Comparison of ENCODE assay signal across 8 mouse cellular contexts in genomic region chr12:104845707-104846106, GRCm38 (mm10). TPM values are rescaled to one million over a fixed set of nuclear protein-coding genes. Genes with fewer than 3 reads are reported as not detected.
A peak's percentile ranks its signal among the peaks of the same experiment; 100 is the strongest.
DNase-seq lines count a peak whose midpoint lies in the region; ATAC-seq lines count a peak whose summit lies in the region.
"Had no signal": no experiment of that assay in that cellular context is flagged by ENCODE, and none has a peak within 500 bp of the region (broad histone marks: within the 10 kb centered on the region; RNA-seq: fewer than 3 reads in every experiment).

No protein-coding gene starts in this region.

- H3K9me3 ChIP-seq in forebrain, embryonic 16.5 days (ENCODE audit: control insufficient read depth, low read length) = no peaks in the 10 kb centered on the region
- H3K9me3 ChIP-seq in intestine, embryonic 16.5 days (ENCODE audit: control insufficient read depth, low read length) = no peaks in the 10 kb centered on the region
- no peaks in the 10 kb centered on the region for H3K9me3 ChIP-seq in liver, embryonic 15.5 days (replicated peaks)
- no peaks in the 10 kb centered on the region for H3K9me3 ChIP-seq in stomach, embryonic 15.5 days

- DNase-seq in embryo, embryonic 10 days (ENCODE audit: low spot score) = peak; percentile 65
- no peak for DNase-seq in spleen, adult 18-20 months
- DNase-seq in T-cell, adult 2 months (ENCODE audit: low spot score) = no peak

- H3K36me3 ChIP-seq in forebrain, embryonic 16.5 days (ENCODE audit: control insufficient read depth, insufficient read depth) = no peaks in the 10 kb centered on the region
- no peaks in the 10 kb centered on the region for H3K36me3 ChIP-seq in intestine, embryonic 16.5 days (ENCODE audit: control insufficient read depth, insufficient read depth, low read length)
- H3K36me3 ChIP-seq in liver, embryonic 15.5 days (replicated peaks) = no peaks in the 10 kb centered on the region
- no peaks in the 10 kb centered on the region for H3K36me3 ChIP-seq in stomach, embryonic 15.5 days

- no peaks in the 10 kb centered on the region for H3K27me3 ChIP-seq in forebrain, embryonic 16.5 days (replicated peaks; ENCODE audit: control insufficient read depth, insufficient read depth, low read length)
- H3K27me3 ChIP-seq in intestine, embryonic 16.5 days (replicated peaks; ENCODE audit: control insufficient read depth, insufficient read depth, low read length) = no peaks in the 10 kb centered on the region
- peaks cover 15% of the 10 kb centered on the region; the same call in 1 of the 2 replicates for H3K27me3 ChIP-seq in liver, embryonic 15.5 days
- no peaks in the 10 kb centered on the region for H3K27me3 ChIP-seq in stomach, embryonic 15.5 days (replicated peaks)

- no peak for ATAC-seq in forebrain, embryonic 16.5 days
- ATAC-seq in intestine, embryonic 16.5 days = peak; percentile 87
- ATAC-seq in liver, embryonic 15.5 days (ENCODE audit: insufficient read depth) = no peak; the same call in 1 of the 2 replicates
- peak; percentile 81 for ATAC-seq in stomach, embryonic 15.5 days (ENCODE audit: insufficient read depth, low FRiP score, low read depth)

- no peak overlapping the region for H3K4me3 ChIP-seq in forebrain, embryonic 16.5 days (replicated peaks; ENCODE audit: low read length)
- peak overlapping the region; percentile 39 for H3K4me3 ChIP-seq in intestine, embryonic 16.5 days (ENCODE audit: low read length)
- H3K4me3 ChIP-seq in liver, embryonic 15.5 days (replicated peaks) = no peak overlapping the region
- H3K4me3 ChIP-seq in stomach, embryonic 15.5 days (replicated peaks) = peak overlapping the region; percentile 29
- H3K4me3 ChIP-seq: erythroblast, embryonic 14.5 days had no signal

- WGBS in forebrain, embryonic 16.5 days = 8% methylated on average over 11 of the region's 11 CpGs
- 6% methylated on average over 11 of the region's 11 CpGs for WGBS in intestine, embryonic 16.5 days
- WGBS in liver, embryonic 15.5 days (ENCODE audit: insufficient replicate concordance) = 3% methylated on average over 11 of the region's 11 CpGs
- 4% methylated on average over 11 of the region's 11 CpGs for WGBS in stomach, embryonic 15.5 days

- peak overlapping the region; percentile 5; the same call in 1 of the 2 replicates for H3K4me2 ChIP-seq in forebrain, embryonic 16.5 days (ENCODE audit: low read length)
- H3K4me2 ChIP-seq in intestine, embryonic 16.5 days (ENCODE audit: low read depth, low read length) = peak overlapping the region; percentile 57
- H3K4me2 ChIP-seq in liver, embryonic 15.5 days = peak overlapping the region; percentile 50
- H3K4me2 ChIP-seq in stomach, embryonic 15.5 days = peak overlapping the region; percentile 48

- no peaks in the 10 kb centered on the region for H3K4me1 ChIP-seq in forebrain, embryonic 16.5 days (replicated peaks; ENCODE audit: control insufficient read depth, insufficient read depth, low read length)
- H3K4me1 ChIP-seq in intestine, embryonic 16.5 days (ENCODE audit: control insufficient read depth, insufficient read depth, low read length) = peaks cover 29% of the 10 kb centered on the region
- peaks cover 7% of the 10 kb centered on the region; the same call in 1 of the 2 replicates for H3K4me1 ChIP-seq in liver, embryonic 15.5 days (replicated peaks)
- H3K4me1 ChIP-seq in stomach, embryonic 15.5 days = peaks cover 18% of the 10 kb centered on the region

- H3K27ac ChIP-seq in forebrain, embryonic 16.5 days (ENCODE audit: low read length) = no peak overlapping the region
- H3K27ac ChIP-seq in intestine, embryonic 16.5 days (ENCODE audit: low read length) = peak overlapping the region; percentile 55
- no peak overlapping the region for H3K27ac ChIP-seq in liver, embryonic 15.5 days (replicated peaks)
- peak overlapping the region; percentile 46; the same call in 1 of the 2 replicates for H3K27ac ChIP-seq in stomach, embryonic 15.5 days

- H3K9ac ChIP-seq in forebrain, embryonic 16.5 days (replicated peaks; ENCODE audit: low read depth, low read length) = no peak overlapping the region
- peak overlapping the region; percentile 51 for H3K9ac ChIP-seq in intestine, embryonic 16.5 days (ENCODE audit: low read depth, low read length)
- no peak overlapping the region for H3K9ac ChIP-seq in liver, embryonic 15.5 days
- H3K9ac ChIP-seq in stomach, embryonic 15.5 days = no peak overlapping the region

RNA-seq across cellular contexts. Expression of gene Clmn, which starts 19.2 kb away (rescaled TPM):
- 0.71 and 0.84 TPM in 2 replicates for polyA plus RNA-seq in forebrain, embryonic 16.5 days (2015; fragmentation: Nextera tagmentation; extraction: Ambion mirVana)
- polyA plus RNA-seq in intestine, embryonic 16.5 days (2015; fragmentation: Nextera tagmentation; extraction: Ambion mirVana) = 2.9 and 3.0 TPM in 2 replicates
- polyA plus RNA-seq in liver, embryonic 15.5 days (2015; fragmentation: Nextera tagmentation; extraction: Ambion mirVana) = 0.47 and 0.71 TPM in 2 replicates
- 4.2 and 4.5 TPM in 2 replicates for polyA plus RNA-seq in stomach, embryonic 15.5 days (2015; fragmentation: Nextera tagmentation; extraction: Ambion mirVana)

Comparison
In these comparisons a context has a peak if more than half of its experiments do, and no peak if none do; other contexts are left out.
1. ATAC-seq: peak in intestine, embryonic 16.5 days (single experiment) and stomach, embryonic 15.5 days (single experiment); none in forebrain, embryonic 16.5 days (single experiment) and liver, embryonic 15.5 days (single experiment).
2. H3K27ac ChIP-seq: peak in intestine, embryonic 16.5 days (single experiment) and stomach, embryonic 15.5 days (single experiment); none in forebrain, embryonic 16.5 days (single experiment) and liver, embryonic 15.5 days (single experiment).
3. H3K4me2 ChIP-seq: peak in every context shown above with its lines; median percentile 57 in intestine, embryonic 16.5 days; 50 in liver, embryonic 15.5 days; 48 in stomach, embryonic 15.5 days; 5 in forebrain, embryonic 16.5 days.
4. H3K4me3 ChIP-seq: peak in intestine, embryonic 16.5 days (single experiment) and stomach, embryonic 15.5 days (single experiment); none in forebrain, embryonic 16.5 days (single experiment) and liver, embryonic 15.5 days (single experiment).